Mouse (Mus musculus) cerebellum, adult 2 months (tissue): ENCODE data around the gene Cabp4.

Source experiments
- CTCF ChIP-seq: fragments of 200-500 bp; IDR thresholded peaks from 2 replicates; pipeline ENCODE4 v1.5.1; 2011; ENCODE audit warnings: low read depth, mild to moderate bottlenecking, control low read depth, low read length, moderate library complexity, borderline replicate concordance; ENCODE audit not compliant: insufficient read depth
- POLR2A ChIP-seq: fragments of 200-500 bp; IDR thresholded peaks from 2 replicates; pipeline ENCODE4 v1.6.1; 2011; ENCODE audit warnings: low read length, control low read depth, borderline replicate concordance; ENCODE audit not compliant: insufficient read depth

- TF ChIP-seq CTCF (no peak), POLR2A (no peak)
Observed at GRCm38 (mm10) chr19:4098426-4098825, 45.4 kb downstream of the Cabp4 start.
